Mouse (Mus musculus) liver, embryonic 12.5 days (tissue): ENCODE results near the gene Unc5c. TPM values are rescaled to one million over a fixed set of nuclear protein-coding genes. Genes with fewer than 3 reads are reported as not detected.

ENCODE experiments used
- ATAC-seq: fragments of 200-750 bp; cut with Nextera tagmentation; 2 replicates; pipeline ENCODE4 v1.8.0; 2017; ENCODE audit warnings: moderate number of reproducible peaks, mild to moderate bottlenecking, moderate library complexity
- H3K27ac ChIP-seq: fragments of 300-500 bp; sonication (generic); 2 replicates; pipeline ENCODE4 v1.5.1; 2016; ENCODE audit warnings: mild to moderate bottlenecking
- H3K27me3 ChIP-seq: fragments of 300-500 bp; sonication (generic); replicated peaks from 2 replicates; pipeline ENCODE4 v1.6.1; 2016; ENCODE audit warnings: mild to moderate bottlenecking, moderate library complexity
- H3K36me3 ChIP-seq: fragments of 300-500 bp; sonication (generic); 2 replicates; pipeline ENCODE4 v1.6.1; 2016; ENCODE audit warnings: mild to moderate bottlenecking, moderate library complexity
- H3K4me1 ChIP-seq: fragments of 300-500 bp; sonication (generic); 2 replicates; pipeline ENCODE4 v1.6.1; 2016
- H3K4me2 ChIP-seq: fragments of 300-500 bp; sonication (generic); 2 replicates; pipeline ENCODE4 v1.6.1; 2016; ENCODE audit warnings: mild to moderate bottlenecking, moderate library complexity
- H3K4me3 ChIP-seq: fragments of 300-500 bp; sonication (generic); 2 replicates; pipeline ENCODE4 v1.5.1; 2016; ENCODE audit warnings: mild to moderate bottlenecking, moderate library complexity
- H3K9ac ChIP-seq: fragments of 300-500 bp; sonication (generic); 2 replicates; pipeline ENCODE4 v1.6.1; 2016; ENCODE audit warnings: mild to moderate bottlenecking, moderate library complexity
- H3K9me3 ChIP-seq: fragments of 300-500 bp; sonication (generic); replicated peaks from 2 replicates; pipeline ENCODE4 v1.6.1; 2016; ENCODE audit warnings: mild to moderate bottlenecking, moderate library complexity
- WGBS: fragments of 180-500 bp; shearing (Covaris S2); methylation state at CpG from one replicate; pipeline ENCODE4 v1.1.7; 2016; ENCODE audit not compliant: insufficient replicate concordance; 5-methylcytosine and 5-hydroxymethylcytosine counted together
- polyA plus RNA-seq: library from polyadenylated mRNA; unstranded; fragments of >200 nt; fragmentation: Nextera tagmentation; extraction: Ambion mirVana; gene quantifications from 2 replicates; pipeline ENCODE4 v1.2.1, GENCODE M21; 2016

The Unc5c gene
- polyA plus RNA-seq, 1 experiment from 2014 or later = 1.1 TPM

GRCm38 (mm10) chr3:141804133-141804532 is 339.1 kb downstream of the Unc5c start:
- WGBS = 65% methylated on average over 5 of the region's 5 CpGs
- Histone ChIP-seq H3K27me3 (no peaks in the 10 kb centered on the region), H3K4me3 (no peak overlapping the region), H3K4me2 (no peak overlapping the region), H3K9ac (no peak overlapping the region), H3K4me1 (no peaks in the 10 kb centered on the region), H3K36me3 (no peaks in the 10 kb centered on the region), H3K27ac (no peak overlapping the region), H3K9me3 (no peaks in the 10 kb centered on the region)
- no peak for ATAC-seq

- no peaks in the 10 kb centered on the region for H3K27me3 ChIP-seq
- H3K9ac ChIP-seq = no peak overlapping the region
- H3K9me3 ChIP-seq = no peaks in the 10 kb centered on the region
- H3K4me2 ChIP-seq = no peak overlapping the region
- no peaks in the 10 kb centered on the region for H3K4me1 ChIP-seq
- no peak for ATAC-seq
- H3K27ac ChIP-seq = no peak overlapping the region
- no peak overlapping the region for H3K4me3 ChIP-seq
- WGBS = 54% methylated on average over 3 of the region's 3 CpGs
- H3K36me3 ChIP-seq = no peaks in the 10 kb centered on the region
Measured at GRCm38 (mm10) chr3:141809581-141809980, 344.6 kb downstream of the Unc5c start.

DNA sequence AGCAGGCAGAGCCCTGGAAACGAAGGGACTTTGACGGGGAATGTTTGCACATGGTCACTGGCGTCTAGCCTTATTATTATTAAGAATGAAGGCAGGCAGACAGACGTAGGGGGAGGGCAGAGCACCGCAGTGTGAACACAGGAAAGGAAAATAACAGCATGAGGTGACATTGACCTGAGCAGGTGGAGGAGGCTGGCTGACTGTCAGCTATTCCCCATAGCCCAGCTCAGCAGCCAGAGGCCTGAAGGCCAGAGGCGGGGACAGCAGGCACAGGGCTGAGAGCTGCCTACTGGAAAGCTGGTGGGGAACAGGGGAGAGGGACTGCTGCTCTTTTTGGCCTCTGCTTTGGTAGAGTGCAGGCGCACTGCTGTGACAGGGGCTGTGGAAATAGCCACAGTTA is 345.9 kb downstream of the Unc5c start:
- no peaks in the 10 kb centered on the region for H3K9me3 ChIP-seq
- no peak overlapping the region for H3K4me2 ChIP-seq
- WGBS = 63% methylated on average over 7 of the region's 7 CpGs
- H3K36me3 ChIP-seq = no peaks in the 10 kb centered on the region
- H3K27ac ChIP-seq = no peak overlapping the region
- no peak overlapping the region for H3K4me3 ChIP-seq
- no peaks in the 10 kb centered on the region for H3K4me1 ChIP-seq
- ATAC-seq = no peak
- no peak overlapping the region for H3K9ac ChIP-seq
- H3K27me3 ChIP-seq = no peaks in the 10 kb centered on the region

- no peaks in the 10 kb centered on the region for H3K36me3 ChIP-seq
- H3K27me3 ChIP-seq = no peaks in the 10 kb centered on the region
- 28% methylated on average over 2 of the region's 2 CpGs for WGBS
- no peak overlapping the region for H3K27ac ChIP-seq
- no peak overlapping the region for H3K9ac ChIP-seq
- H3K4me2 ChIP-seq = no peak overlapping the region
- no peak overlapping the region for H3K4me3 ChIP-seq
- no peaks in the 10 kb centered on the region for H3K4me1 ChIP-seq
- no peaks in the 10 kb centered on the region for H3K9me3 ChIP-seq
- ATAC-seq = no peak
Measured at GRCm38 (mm10) chr3:141811348-141811747, 346.3 kb downstream of the Unc5c start.

DNA sequence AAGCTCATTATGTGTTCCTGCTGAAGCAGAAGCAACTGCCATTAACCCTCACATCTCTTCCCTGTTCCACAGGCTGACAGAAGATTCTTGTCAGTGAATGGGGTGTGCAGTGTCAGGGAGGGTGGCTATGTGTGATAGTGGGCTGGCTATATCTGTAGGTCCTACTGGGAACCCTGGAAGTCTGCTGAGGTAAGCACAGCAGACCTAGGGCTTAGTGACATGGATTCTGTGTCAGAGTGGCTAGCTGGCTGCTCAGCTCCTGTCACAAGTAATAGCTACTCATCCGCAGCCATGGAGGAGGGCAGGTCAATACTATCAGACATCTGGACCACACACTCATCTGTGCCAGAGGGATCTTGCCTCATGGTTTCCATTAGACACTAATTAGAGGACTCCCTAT is 349.8 kb downstream of the Unc5c start:
- ATAC-seq = no peak
- no peak overlapping the region for H3K27ac ChIP-seq
- H3K9ac ChIP-seq = no peak overlapping the region
- H3K4me2 ChIP-seq = no peak overlapping the region
- 57% methylated on average over 1 of the region's 1 CpGs for WGBS
- no peaks in the 10 kb centered on the region for H3K27me3 ChIP-seq
- no peaks in the 10 kb centered on the region for H3K9me3 ChIP-seq
- H3K4me3 ChIP-seq = no peak overlapping the region
- H3K4me1 ChIP-seq = no peaks in the 10 kb centered on the region
- no peaks in the 10 kb centered on the region for H3K36me3 ChIP-seq

- no peaks in the 10 kb centered on the region for H3K9me3 ChIP-seq
- WGBS = 49% methylated on average over 3 of the region's 3 CpGs
- no peak overlapping the region for H3K27ac ChIP-seq
- no peaks in the 10 kb centered on the region for H3K27me3 ChIP-seq
- ATAC-seq = no peak
- H3K9ac ChIP-seq = no peak overlapping the region
- no peaks in the 10 kb centered on the region for H3K36me3 ChIP-seq
- H3K4me3 ChIP-seq = no peak overlapping the region
- H3K4me1 ChIP-seq = no peaks in the 10 kb centered on the region
- no peak overlapping the region for H3K4me2 ChIP-seq
Measured at GRCm38 (mm10) chr3:141818615-141819312, 353.7 kb downstream of the Unc5c start.

- Histone ChIP-seq H3K4me1 (no peaks in the 10 kb centered on the region), H3K27me3 (no peaks in the 10 kb centered on the region), H3K4me3 (no peak overlapping the region), H3K4me2 (no peak overlapping the region), H3K27ac (no peak overlapping the region), H3K9me3 (no peaks in the 10 kb centered on the region), H3K9ac (no peak overlapping the region), H3K36me3 (no peaks in the 10 kb centered on the region)
- 61% methylated on average over 13 of the region's 13 CpGs for WGBS
- ATAC-seq = no peak
Measured at GRCm38 (mm10) chr3:141819331-141819941, 354.4 kb downstream of the Unc5c start.

DNA sequence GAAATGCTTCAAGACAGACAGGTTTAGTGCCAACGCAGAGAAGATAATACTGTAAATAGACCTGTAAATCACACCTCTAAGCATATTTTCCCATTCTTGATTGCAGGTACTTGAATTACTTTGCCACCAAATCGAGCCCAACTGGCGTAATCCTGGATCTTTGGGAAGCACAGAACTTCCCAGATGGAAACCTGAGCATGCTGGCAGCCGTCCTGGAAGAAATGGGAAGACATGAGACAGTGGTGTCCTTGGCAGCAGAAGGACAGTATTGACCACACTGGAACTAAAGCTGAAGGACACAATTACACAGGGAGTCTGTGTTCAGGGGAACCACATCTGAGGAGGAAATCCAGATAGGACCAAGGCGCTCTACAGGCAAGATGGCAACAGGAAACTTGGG is 363.3 kb downstream of the Unc5c start:
- Histone ChIP-seq H3K4me1 (no peaks in the 10 kb centered on the region), H3K9ac (no peak overlapping the region), H3K36me3 (no peaks in the 10 kb centered on the region), H3K4me2 (no peak overlapping the region), H3K9me3 (no peaks in the 10 kb centered on the region), H3K4me3 (no peak overlapping the region), H3K27ac (no peak overlapping the region), H3K27me3 (no peaks in the 10 kb centered on the region)
- WGBS = 62% methylated on average over 5 of the region's 5 CpGs
- ATAC-seq = no peak

DNA sequence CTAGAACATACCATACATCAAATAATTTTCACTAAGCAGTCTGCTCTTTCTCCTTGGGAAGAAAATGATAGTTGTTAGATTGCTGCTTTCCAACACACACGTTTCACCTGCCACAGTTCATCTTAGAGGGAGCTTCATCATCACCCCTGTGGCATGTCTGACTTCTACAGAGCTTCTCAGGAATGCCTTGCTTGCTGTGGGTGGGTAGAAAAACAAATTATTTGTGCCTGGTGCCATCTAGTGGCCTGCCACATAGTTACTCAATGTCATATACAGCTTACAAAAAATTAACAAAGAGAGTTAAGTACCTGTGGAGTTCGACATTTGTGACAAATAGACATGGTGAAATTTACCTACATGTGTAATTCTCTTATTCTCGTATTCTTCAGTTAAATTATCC is 366.1 kb downstream of the Unc5c start:
- no peak overlapping the region for H3K4me3 ChIP-seq
- H3K27ac ChIP-seq = no peak overlapping the region
- no peak overlapping the region for H3K9ac ChIP-seq
- 13% methylated on average over 3 of the region's 3 CpGs for WGBS
- ATAC-seq = no peak
- no peaks in the 10 kb centered on the region for H3K9me3 ChIP-seq
- no peaks in the 10 kb centered on the region for H3K4me1 ChIP-seq
- no peaks in the 10 kb centered on the region for H3K36me3 ChIP-seq
- H3K27me3 ChIP-seq = no peaks in the 10 kb centered on the region
- no peak overlapping the region for H3K4me2 ChIP-seq

DNA sequence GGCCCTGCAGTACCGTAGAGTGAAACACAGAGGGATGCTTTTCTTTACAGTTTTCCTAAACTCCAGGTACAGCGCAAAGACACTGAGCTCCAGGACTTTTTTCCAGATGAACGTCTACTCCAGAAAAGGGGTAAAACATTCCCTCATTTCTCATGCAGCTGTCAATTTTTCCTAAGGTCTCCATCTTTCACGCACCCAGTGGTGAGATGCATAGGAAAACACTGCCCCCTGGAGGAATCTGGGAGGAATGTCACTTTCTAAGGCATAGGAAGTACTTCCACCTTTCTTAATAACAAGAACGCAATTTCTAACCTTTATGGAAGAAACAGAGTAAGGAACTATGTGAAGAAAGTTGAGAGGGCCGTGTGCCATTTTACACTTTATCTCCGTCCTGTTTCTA is 373.8 kb downstream of the Unc5c start:
- 29% methylated on average over 7 of the region's 7 CpGs for WGBS
- Histone ChIP-seq H3K27me3 (no peaks in the 10 kb centered on the region), H3K4me1 (no peaks in the 10 kb centered on the region), H3K9me3 (no peaks in the 10 kb centered on the region), H3K9ac (no peak overlapping the region), H3K27ac (no peak overlapping the region), H3K4me2 (no peak overlapping the region), H3K36me3 (no peaks in the 10 kb centered on the region), H3K4me3 (no peak overlapping the region)
- no peak for ATAC-seq

DNA sequence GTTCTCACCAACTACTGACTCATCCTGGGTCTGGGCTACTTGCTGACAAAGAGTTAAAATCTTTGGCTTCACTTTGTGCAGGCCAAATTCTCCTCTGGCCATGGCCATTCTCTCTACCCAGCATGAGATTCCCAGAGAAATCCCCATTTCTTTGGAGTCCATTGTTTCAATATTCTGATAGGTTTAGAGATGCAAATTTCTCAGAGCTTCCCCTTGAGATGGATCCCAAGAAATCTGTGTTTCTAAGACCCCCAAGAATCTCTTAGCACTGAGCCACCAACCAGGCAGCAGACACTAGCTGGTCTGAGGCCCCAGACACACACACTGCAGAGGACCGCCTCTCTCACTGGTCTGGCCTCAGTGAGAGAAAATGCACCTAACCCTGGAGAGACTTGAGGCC is 384.2 kb downstream of the Unc5c start:
- Histone ChIP-seq H3K27me3 (no peaks in the 10 kb centered on the region), H3K9me3 (no peaks in the 10 kb centered on the region), H3K36me3 (no peaks in the 10 kb centered on the region), H3K27ac (no peak overlapping the region), H3K4me3 (no peak overlapping the region), H3K9ac (no peak overlapping the region), H3K4me2 (no peak overlapping the region), H3K4me1 (no peaks in the 10 kb centered on the region)
- WGBS = 55% methylated on average over 1 of the region's 1 CpGs
- no peak for ATAC-seq

DNA sequence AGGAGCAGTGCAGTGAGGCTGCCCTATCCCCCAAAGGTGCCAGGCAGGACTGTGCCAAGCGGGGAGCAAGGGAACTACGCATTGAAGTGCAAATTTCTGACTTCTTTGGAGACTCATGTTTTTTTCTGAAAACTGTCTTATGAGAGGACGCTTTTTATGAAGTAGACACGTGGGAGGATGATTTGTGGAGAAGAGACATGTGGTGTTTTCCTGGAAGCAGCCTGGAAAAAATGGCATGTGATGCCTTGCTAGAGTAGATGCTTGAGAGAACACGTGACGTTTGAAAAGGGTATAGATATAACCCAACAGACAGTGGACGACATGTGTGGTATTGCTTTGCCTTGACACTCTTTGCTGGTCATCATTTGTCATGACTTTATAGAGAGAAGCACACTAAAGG is 385.1 kb downstream of the Unc5c start:
- no peaks in the 10 kb centered on the region for H3K27me3 ChIP-seq
- no peak overlapping the region for H3K9ac ChIP-seq
- no peak overlapping the region for H3K4me3 ChIP-seq
- H3K9me3 ChIP-seq = no peaks in the 10 kb centered on the region
- ATAC-seq = no peak
- H3K27ac ChIP-seq = no peak overlapping the region
- no peaks in the 10 kb centered on the region for H3K4me1 ChIP-seq
- H3K36me3 ChIP-seq = no peaks in the 10 kb centered on the region
- H3K4me2 ChIP-seq = no peak overlapping the region
- 57% methylated on average over 7 of the region's 7 CpGs for WGBS

- WGBS = 60% methylated on average over 4 of the region's 4 CpGs
- no peaks in the 10 kb centered on the region for H3K27me3 ChIP-seq
- no peak overlapping the region for H3K4me3 ChIP-seq
- H3K9me3 ChIP-seq = no peaks in the 10 kb centered on the region
- H3K9ac ChIP-seq = no peak overlapping the region
- H3K4me2 ChIP-seq = no peak overlapping the region
- H3K36me3 ChIP-seq = no peaks in the 10 kb centered on the region
- H3K4me1 ChIP-seq = no peaks in the 10 kb centered on the region
- ATAC-seq = no peak
- H3K27ac ChIP-seq = no peak overlapping the region
Measured at GRCm38 (mm10) chr3:141854339-141854738, 389.3 kb downstream of the Unc5c start.
